Mouse (Mus musculus) embryonic facial prominence, embryonic 12.5 days (tissue): ENCODE results near the gene Sftpa1. TPM values are rescaled to one million over a fixed set of nuclear protein-coding genes. Genes with fewer than 3 reads are reported as not detected.

Experiments
- ATAC-seq: fragments of 200-750 bp; cut with Nextera tagmentation; 2 replicates; pipeline ENCODE4 v1.8.0; 2017; ENCODE audit not compliant: insufficient number of reproducible peaks, insufficient read depth, low FRiP score, low TSS enrichment
- H3K27ac ChIP-seq: fragments of 300-500 bp; sonication (generic); 2 replicates; pipeline ENCODE4 v1.5.1; 2016; ENCODE audit warnings: mild to moderate bottlenecking
- H3K27me3 ChIP-seq: fragments of 300-500 bp; sonication (generic); 2 replicates; pipeline ENCODE4 v1.6.1; 2016; ENCODE audit warnings: mild to moderate bottlenecking, moderate library complexity
- H3K36me3 ChIP-seq: fragments of 300-500 bp; sonication (generic); 2 replicates; pipeline ENCODE4 v1.6.1; 2016; ENCODE audit warnings: mild to moderate bottlenecking
- H3K4me1 ChIP-seq: fragments of 300-500 bp; sonication (generic); 2 replicates; pipeline ENCODE4 v1.6.1; 2016
- H3K4me2 ChIP-seq: fragments of 300-500 bp; sonication (generic); replicated peaks from 2 replicates; pipeline ENCODE4 v1.6.1; 2016; ENCODE audit warnings: mild to moderate bottlenecking, moderate library complexity
- H3K4me3 ChIP-seq: fragments of 300-500 bp; sonication (generic); 2 replicates; pipeline ENCODE4 v1.5.1; 2016; ENCODE audit warnings: mild to moderate bottlenecking
- H3K9ac ChIP-seq: fragments of 300-500 bp; sonication (generic); 2 replicates; pipeline ENCODE4 v1.6.1; 2016; ENCODE audit warnings: mild to moderate bottlenecking, moderate library complexity
- H3K9me3 ChIP-seq: fragments of 300-500 bp; sonication (generic); 2 replicates; pipeline ENCODE4 v1.6.1; 2016; ENCODE audit warnings: mild to moderate bottlenecking, moderate library complexity
- WGBS: fragments of 180-500 bp; shearing (Covaris S2); methylation state at CpG from one replicate; pipeline ENCODE4 v1.1.7; 2016; 5-methylcytosine and 5-hydroxymethylcytosine counted together
- polyA plus RNA-seq: library from polyadenylated mRNA; unstranded; fragments of >200 nt; fragmentation: Nextera tagmentation; extraction: Ambion mirVana; gene quantifications from 2 replicates; pipeline ENCODE4 v1.2.1, GENCODE M21; 2016

The Sftpa1 gene
- polyA plus RNA-seq, 1 experiment from 2014 or later = not detected

DNA sequence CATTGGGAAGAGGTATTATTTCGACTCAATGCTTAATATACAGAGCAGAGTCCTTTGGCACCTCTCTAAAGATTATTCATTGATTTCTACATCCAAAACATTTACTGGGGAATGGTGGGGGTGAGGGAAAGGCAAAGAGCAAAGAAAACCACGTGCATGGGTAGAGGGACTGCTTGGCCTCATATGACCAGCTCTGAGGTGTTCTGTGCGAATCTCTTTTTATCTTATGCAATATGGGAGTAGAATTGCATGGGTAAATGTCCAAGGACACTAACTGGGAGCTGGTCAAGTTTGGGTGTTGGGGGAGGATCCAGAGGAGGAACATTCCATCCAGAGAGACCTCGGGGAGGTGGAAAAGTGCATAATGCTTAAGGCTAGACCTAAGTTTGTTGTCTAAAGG, 18.6 kb upstream of the Sftpa1 start:
- Histone ChIP-seq H3K36me3 (no peaks in the 10 kb centered on the region), H3K9ac (no peak overlapping the region), H3K4me2 (no peak overlapping the region), H3K27ac (no peak overlapping the region), H3K9me3 (no peaks in the 10 kb centered on the region), H3K27me3 (no peaks in the 10 kb centered on the region), H3K4me1 (no peaks in the 10 kb centered on the region), H3K4me3 (no peak overlapping the region)
- no peak for ATAC-seq
- WGBS = 85% methylated on average over 4 of the region's 4 CpGs

DNA sequence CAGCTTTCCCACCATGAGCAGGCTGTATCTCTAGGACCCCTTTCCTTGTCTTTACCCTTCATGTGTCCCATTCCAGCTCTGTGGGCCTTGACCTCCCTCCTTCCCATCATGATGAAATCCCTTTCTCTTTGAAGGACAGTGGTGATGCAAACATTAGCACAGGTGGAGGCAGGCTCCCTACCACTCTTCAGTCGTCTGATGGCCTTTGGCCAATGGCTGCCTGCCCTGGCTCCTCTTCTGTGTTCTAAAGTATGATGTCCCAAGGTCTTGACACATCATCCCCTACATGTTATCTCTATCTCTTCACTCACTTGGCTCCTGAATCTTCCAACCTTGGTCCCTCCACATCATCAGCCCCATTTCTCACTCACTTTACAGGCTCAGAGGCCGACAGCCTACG, 15.3 kb upstream of the Sftpa1 start:
- H3K4me2 ChIP-seq = no peak overlapping the region
- H3K9ac ChIP-seq = no peak overlapping the region
- 93% methylated on average over 3 of the region's 3 CpGs for WGBS
- H3K36me3 ChIP-seq = no peaks in the 10 kb centered on the region
- no peaks in the 10 kb centered on the region for H3K4me1 ChIP-seq
- no peak overlapping the region for H3K4me3 ChIP-seq
- no peak overlapping the region for H3K27ac ChIP-seq
- ATAC-seq = no peak
- no peaks in the 10 kb centered on the region for H3K9me3 ChIP-seq
- H3K27me3 ChIP-seq = no peaks in the 10 kb centered on the region

DNA sequence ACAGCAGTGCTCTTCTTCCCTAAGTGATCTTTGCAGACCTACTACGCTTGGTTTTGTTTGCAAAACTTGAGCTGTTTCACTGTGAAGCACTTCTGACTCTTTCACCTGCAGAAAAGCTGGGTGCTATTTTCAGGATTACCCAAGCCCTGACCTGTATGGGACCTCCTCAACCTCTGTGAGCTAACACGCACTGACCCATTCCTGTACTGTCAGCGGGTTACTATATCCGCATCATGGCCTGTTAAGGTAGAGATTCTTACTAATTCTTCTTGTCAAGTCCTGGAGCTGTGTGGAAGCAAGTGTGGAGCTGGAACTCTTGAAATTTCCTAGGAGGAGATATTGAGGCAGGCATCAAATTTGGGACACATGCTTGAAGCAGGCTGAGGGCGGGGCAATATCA, 6.9 kb upstream of the Sftpa1 start:
- Histone ChIP-seq H3K4me1 (no peaks in the 10 kb centered on the region), H3K9me3 (no peaks in the 10 kb centered on the region), H3K27me3 (no peaks in the 10 kb centered on the region), H3K4me2 (no peak overlapping the region), H3K36me3 (no peaks in the 10 kb centered on the region), H3K27ac (no peak overlapping the region), H3K9ac (no peak overlapping the region), H3K4me3 (no peak overlapping the region)
- 87% methylated on average over 5 of the region's 5 CpGs for WGBS
- ATAC-seq = no peak

DNA sequence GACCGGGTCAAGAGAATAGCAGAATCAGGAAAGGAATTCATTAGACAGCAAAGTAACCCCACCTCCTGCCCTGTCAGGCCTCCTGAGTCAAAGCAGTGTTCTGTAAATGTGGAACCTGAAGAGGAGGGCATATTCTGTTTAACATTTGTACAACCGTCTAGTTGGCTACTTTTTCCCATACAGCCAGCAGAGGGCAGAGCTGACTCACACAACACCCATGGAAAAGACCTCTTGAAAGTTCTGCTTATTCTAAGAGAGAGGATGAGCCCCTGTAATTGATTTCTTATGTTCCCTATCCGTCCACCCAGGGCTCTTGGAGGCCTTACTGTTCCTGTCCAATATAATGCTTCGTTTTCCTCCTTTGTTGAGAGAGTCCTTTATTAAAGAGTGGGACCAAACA, 3.6 kb upstream of the Sftpa1 start:
- Histone ChIP-seq H3K4me3 (no peak overlapping the region), H3K4me2 (no peak overlapping the region), H3K27me3 (no peaks in the 10 kb centered on the region), H3K27ac (no peak overlapping the region), H3K36me3 (no peaks in the 10 kb centered on the region), H3K4me1 (no peaks in the 10 kb centered on the region), H3K9ac (no peak overlapping the region), H3K9me3 (no peaks in the 10 kb centered on the region)
- 13% methylated on average over 4 of the region's 4 CpGs for WGBS
- no peak for ATAC-seq

DNA sequence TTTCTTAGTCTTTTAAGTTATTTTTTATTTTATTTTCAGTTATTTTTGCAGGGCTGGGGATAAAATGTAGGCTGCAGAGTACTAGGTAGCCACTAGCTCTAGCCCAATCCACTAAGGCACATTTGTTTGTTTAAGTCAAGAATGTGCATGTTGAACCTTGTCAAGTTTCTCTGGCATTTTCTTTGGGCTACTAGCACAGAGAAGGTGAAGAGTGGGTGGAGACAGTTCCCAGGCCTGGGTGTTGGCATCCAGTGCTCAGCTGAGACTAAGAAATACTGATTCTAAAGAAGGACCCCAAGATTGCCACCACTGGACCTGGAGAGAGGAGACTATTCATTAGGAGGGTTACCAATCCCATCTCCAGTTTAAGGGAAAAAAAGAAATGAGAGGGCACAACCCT, 5.4 kb downstream of the Sftpa1 start:
- H3K9me3 ChIP-seq = no peaks in the 10 kb centered on the region
- H3K4me3 ChIP-seq = no peak overlapping the region
- no peak for ATAC-seq
- no peaks in the 10 kb centered on the region for H3K27me3 ChIP-seq
- H3K27ac ChIP-seq = no peak overlapping the region
- no peak overlapping the region for H3K4me2 ChIP-seq
- no peaks in the 10 kb centered on the region for H3K4me1 ChIP-seq
- no peak overlapping the region for H3K9ac ChIP-seq
- no peaks in the 10 kb centered on the region for H3K36me3 ChIP-seq

DNA sequence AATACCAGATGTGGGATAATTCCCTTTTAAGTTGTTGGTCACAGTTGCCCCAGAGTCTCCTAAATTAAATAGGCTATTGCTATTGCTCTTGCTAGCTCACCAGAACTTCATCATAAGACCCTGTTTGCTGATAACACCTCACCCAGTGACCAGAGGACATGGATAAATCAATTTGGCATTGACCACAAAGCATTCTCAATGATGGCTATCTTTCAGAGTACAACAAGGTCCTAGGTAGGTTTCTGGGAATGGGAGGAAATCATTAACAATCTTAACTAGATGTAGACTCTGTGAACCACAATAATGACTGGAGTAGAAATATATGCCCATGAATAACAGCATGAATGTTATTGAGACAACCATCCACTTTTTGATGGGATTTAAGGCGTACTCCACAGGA, 9.1 kb downstream of the Sftpa1 start:
- no peaks in the 10 kb centered on the region for H3K36me3 ChIP-seq
- H3K4me2 ChIP-seq = no peak overlapping the region
- H3K9ac ChIP-seq = no peak overlapping the region
- ATAC-seq = no peak
- H3K4me1 ChIP-seq = no peaks in the 10 kb centered on the region
- H3K9me3 ChIP-seq = no peaks in the 10 kb centered on the region
- no peak overlapping the region for H3K4me3 ChIP-seq
- H3K27ac ChIP-seq = no peak overlapping the region
- no peaks in the 10 kb centered on the region for H3K27me3 ChIP-seq
- 79% methylated on average over 1 of the region's 1 CpGs for WGBS

DNA sequence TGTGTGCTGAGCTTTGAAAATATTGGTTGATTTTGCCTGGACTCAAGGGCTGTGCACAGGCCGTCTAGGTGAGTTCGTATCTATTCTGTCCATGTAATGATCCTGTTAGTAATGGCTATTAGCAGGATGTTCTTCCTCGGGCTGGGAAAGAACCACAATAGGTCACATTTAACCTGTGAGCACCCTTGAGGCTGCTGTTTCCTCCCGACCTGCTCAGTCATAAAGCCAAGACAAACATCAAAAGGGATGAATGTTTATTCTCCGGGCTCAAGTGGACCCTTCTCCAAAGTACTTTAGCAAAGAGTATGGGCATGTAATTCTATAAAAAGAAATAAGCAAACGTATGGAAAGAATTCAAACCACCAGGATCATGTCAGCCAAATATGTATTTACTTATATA, 14.5 kb downstream of the Sftpa1 start:
- Histone ChIP-seq H3K4me3 (no peak overlapping the region), H3K36me3 (no peaks in the 10 kb centered on the region), H3K27me3 (no peaks in the 10 kb centered on the region), H3K4me1 (no peaks in the 10 kb centered on the region), H3K27ac (no peak overlapping the region), H3K9me3 (no peaks in the 10 kb centered on the region), H3K9ac (no peak overlapping the region), H3K4me2 (no peak overlapping the region)
- no peak for ATAC-seq
- WGBS = 57% methylated on average over 6 of the region's 6 CpGs

DNA sequence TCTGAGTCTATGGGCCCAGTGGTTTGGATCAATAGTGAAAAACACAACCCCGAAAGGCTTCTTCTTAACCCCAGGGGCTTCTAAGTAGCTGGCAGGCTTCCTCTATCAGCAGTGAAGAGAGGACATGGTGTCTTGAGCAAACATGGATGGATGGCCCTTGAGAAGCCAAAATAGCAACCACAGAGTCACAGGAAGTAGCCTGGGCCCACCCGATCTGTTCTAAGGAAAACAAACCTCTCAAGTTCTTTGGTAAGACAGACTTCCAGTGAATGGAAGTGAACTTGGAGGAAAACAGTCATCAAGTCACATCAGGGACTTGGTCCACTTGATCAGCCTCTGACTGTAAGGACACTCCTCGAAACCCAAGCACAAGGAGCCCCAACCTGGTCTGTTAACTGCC, 15.3 kb downstream of the Sftpa1 start:
- WGBS = 85% methylated on average over 3 of the region's 3 CpGs
- no peak for ATAC-seq
- H3K27ac ChIP-seq = no peak overlapping the region

DNA sequence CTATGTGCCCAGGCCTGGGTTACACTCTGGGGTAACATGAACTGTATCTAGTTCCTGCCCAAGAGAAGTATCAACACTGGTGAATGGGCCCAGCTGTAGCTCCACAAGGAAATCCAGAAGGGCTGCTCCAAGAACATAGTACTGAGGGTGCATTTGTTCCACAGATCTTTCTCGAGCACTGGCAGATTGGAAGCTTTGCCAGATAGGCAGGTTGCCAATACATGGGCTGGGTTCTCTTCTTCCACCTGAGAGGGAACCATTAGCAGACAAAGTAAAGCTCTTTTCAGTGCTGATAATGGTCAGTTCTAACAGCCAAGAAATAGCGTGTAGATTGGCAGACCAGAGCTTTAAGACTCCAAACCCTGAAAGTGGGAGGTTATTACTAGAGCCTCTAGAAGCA, 15.8 kb downstream of the Sftpa1 start:
- no peak overlapping the region for H3K4me3 ChIP-seq
- WGBS = 93% methylated on average over 2 of the region's 2 CpGs
- no peak overlapping the region for H3K9ac ChIP-seq
- H3K27ac ChIP-seq = no peak overlapping the region
- H3K4me2 ChIP-seq = no peak overlapping the region
- no peaks in the 10 kb centered on the region for H3K36me3 ChIP-seq
- H3K27me3 ChIP-seq = no peaks in the 10 kb centered on the region
- no peaks in the 10 kb centered on the region for H3K9me3 ChIP-seq
- no peak for ATAC-seq
- H3K4me1 ChIP-seq = no peaks in the 10 kb centered on the region

More for the DNA sequence above, 15.3 kb downstream of the Sftpa1 start:
- Histone ChIP-seq H3K4me1 (no peaks in the 10 kb centered on the region), H3K27me3 (no peaks in the 10 kb centered on the region), H3K4me2 (no peak overlapping the region), H3K36me3 (no peaks in the 10 kb centered on the region), H3K9me3 (no peaks in the 10 kb centered on the region), H3K4me3 (no peak overlapping the region), H3K9ac (no peak overlapping the region)

DNA sequence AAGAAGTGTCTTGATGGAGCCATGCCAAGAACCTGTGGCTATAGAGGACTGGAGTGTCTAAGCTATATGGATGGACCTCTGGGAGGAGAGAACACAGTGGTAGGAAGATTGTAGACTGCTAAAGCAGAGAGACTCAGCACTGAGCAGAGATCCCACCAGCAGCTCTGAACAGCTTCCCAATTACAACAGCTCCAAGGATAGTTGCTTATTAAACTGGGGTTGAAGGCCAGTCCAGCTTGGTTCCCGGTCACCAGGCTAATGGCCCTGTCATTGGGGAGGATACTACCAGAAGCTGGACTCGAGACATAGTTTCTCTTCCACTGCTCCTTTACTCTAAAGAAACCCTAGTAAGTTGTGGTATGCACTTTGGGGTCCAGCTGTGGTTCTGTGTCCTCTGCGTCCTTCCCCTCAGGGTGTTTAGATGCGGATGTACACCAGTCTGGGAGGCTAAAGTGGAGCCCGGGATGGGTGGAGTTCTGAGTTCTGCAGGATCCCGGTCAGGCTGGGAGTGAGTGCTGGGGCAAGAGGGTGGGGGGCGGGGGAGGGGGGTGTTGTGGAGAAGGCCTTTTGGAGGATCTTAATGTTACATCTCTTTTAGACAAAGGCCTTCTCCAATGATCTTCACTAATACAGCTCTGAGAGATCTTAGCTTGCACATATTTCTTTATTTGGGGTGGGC, 19.8 kb downstream of the Sftpa1 start, which contains the start of gene Mbl1:
Gene Mbl1, plus strand, starts transcription at position 239 of the 679 bp plus-strand sequence.
- ATAC-seq = no peak
- no peak within 1 kb of the TSS for H3K27ac ChIP-seq
- no peaks in the 10 kb centered on the region for H3K9me3 ChIP-seq
- H3K27me3 ChIP-seq = no peaks in the 10 kb centered on the region
- H3K4me2 ChIP-seq = no peak within 1 kb of the TSS
- 85% methylated on average over 7 of the region's 7 CpGs for WGBS
- no peaks in the 10 kb centered on the region for H3K4me1 ChIP-seq
- H3K4me3 ChIP-seq = no peak within 1 kb of the TSS
- no peaks in the 10 kb centered on the region for H3K36me3 ChIP-seq
- no peak within 1 kb of the TSS for H3K9ac ChIP-seq

DNA sequence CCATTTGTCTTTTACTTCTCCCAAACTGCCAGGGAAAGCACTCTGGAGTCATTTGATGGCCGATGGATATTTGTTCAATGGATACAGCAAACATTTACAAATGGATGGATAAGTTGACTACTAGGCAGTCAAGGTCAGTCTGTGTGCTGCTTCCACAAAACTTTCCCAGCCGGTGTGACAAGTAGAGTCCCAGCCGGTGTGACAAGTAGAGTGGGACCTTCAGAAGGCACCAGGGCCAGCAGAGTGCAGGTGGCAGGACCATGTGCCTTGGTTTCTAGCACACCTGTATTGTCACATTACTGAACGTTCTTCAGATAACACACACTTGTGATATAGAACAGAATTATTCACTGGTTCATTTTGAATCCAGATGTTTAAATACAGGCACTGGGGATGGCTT, 28.5 kb downstream of the Sftpa1 start:
- H3K9ac ChIP-seq = no peak overlapping the region
- no peaks in the 10 kb centered on the region for H3K36me3 ChIP-seq
- no peak for ATAC-seq
- no peaks in the 10 kb centered on the region for H3K9me3 ChIP-seq
- H3K27ac ChIP-seq = no peak overlapping the region
- H3K4me1 ChIP-seq = no peaks in the 10 kb centered on the region
- H3K27me3 ChIP-seq = no peaks in the 10 kb centered on the region
- 86% methylated on average over 4 of the region's 4 CpGs for WGBS
- no peak overlapping the region for H3K4me3 ChIP-seq
- no peak overlapping the region for H3K4me2 ChIP-seq

DNA sequence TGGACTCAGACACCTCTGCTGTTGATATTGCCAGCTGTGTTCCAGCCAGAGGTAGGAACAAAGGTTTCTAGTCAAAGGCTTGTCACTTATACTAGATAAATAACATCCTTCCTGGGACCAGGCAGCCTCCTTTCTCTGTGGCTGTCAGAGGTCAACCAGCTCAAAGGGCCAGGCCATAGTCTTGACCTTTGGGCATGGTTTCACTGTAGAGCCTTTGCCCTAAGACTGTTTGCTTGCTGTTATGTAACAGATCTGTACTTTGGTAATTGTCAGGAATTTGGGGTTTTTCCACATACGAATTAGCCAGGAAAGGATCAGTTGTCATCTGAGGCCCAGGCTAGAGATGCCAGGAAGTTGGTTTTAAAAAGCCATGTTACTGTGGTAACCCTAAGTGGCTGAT, 29.2 kb downstream of the Sftpa1 start:
- H3K27me3 ChIP-seq = no peaks in the 10 kb centered on the region
- H3K9ac ChIP-seq = no peak overlapping the region
- H3K27ac ChIP-seq = no peak overlapping the region
- 13% methylated on average over 1 of the region's 1 CpGs for WGBS
- no peak overlapping the region for H3K4me2 ChIP-seq
- H3K4me3 ChIP-seq = no peak overlapping the region
- no peaks in the 10 kb centered on the region for H3K9me3 ChIP-seq
- ATAC-seq = no peak
- H3K36me3 ChIP-seq = no peaks in the 10 kb centered on the region
- H3K4me1 ChIP-seq = no peaks in the 10 kb centered on the region

DNA sequence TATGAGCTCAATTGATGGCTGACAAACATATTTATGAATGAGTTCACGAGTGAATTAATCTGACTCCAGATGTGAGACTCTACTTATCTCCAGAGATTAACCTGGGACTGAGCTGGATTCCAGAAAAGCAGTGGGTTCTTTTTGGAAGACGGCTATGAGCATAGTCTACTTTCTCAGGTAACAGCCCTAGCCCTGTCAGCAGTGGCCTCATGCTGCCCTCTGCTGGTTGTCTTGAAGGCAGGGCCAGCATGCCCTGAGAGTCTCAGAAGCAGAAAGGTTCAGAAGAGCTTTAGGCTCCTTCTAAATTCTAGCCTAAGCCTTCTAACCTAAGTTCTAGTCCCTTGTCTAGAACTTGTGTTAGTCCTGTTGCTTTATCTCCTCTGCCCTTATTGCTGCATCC, 31.1 kb downstream of the Sftpa1 start:
- no peak overlapping the region for H3K9ac ChIP-seq
- H3K27ac ChIP-seq = no peak overlapping the region
- H3K9me3 ChIP-seq = no peaks in the 10 kb centered on the region
- no peaks in the 10 kb centered on the region for H3K36me3 ChIP-seq
- no peak for ATAC-seq
- no peak overlapping the region for H3K4me2 ChIP-seq
- no peak overlapping the region for H3K4me3 ChIP-seq
- no peaks in the 10 kb centered on the region for H3K27me3 ChIP-seq
- 22% methylated on average over 2 of the region's 2 CpGs for WGBS
- no peaks in the 10 kb centered on the region for H3K4me1 ChIP-seq
